Mouse (Mus musculus): Measurements from ENCODE around the gene Styx.
"Not testable (repeated sequence)": the region's sequence is repeated elsewhere in the genome, so short reads cannot be mapped to it uniquely, and the experiment has no call there.

Gene Styx

DNA sequence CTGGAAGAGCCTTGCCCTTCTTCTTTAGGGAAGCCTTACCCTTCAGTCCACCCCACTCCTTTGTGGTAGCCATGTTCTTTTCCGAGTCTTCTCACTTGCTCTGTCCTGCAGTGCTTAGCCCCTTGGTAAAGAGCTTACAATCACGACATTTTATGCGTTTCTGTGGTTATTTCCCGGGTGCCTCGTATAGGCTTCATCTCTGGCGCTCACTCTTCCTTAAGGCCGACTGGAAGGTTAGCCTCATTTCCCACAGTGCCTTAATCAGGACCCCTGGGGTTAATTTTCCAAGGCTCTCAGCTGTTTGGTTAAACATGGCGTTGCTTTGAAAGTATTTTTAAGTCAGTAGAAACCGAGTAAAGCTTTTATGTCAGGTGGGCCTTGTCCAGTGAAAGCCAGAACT lies 88.5 kb downstream of the Styx start:
- no peak for DNase-seq

DNA sequence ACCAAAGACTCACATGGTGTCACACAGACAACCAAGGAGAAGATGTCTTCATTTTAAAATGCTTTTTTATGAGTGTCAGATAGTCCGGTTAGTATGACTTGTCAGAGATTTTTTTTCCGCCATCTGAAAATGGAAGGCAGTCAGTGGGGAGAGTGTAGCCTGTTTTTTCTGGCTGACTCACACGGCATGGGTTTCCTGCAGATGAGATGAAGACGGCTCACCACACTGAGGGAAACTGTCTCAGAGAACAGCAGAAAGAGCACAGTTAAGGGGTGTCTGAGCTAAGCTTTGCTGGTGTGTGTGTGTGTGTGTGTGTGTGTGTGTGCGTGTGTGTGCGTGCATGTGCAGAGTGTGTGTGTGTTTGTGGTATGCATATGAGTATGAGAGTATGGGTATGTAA lies 90.4 kb downstream of the Styx start:
- no peak for DNase-seq

DNA sequence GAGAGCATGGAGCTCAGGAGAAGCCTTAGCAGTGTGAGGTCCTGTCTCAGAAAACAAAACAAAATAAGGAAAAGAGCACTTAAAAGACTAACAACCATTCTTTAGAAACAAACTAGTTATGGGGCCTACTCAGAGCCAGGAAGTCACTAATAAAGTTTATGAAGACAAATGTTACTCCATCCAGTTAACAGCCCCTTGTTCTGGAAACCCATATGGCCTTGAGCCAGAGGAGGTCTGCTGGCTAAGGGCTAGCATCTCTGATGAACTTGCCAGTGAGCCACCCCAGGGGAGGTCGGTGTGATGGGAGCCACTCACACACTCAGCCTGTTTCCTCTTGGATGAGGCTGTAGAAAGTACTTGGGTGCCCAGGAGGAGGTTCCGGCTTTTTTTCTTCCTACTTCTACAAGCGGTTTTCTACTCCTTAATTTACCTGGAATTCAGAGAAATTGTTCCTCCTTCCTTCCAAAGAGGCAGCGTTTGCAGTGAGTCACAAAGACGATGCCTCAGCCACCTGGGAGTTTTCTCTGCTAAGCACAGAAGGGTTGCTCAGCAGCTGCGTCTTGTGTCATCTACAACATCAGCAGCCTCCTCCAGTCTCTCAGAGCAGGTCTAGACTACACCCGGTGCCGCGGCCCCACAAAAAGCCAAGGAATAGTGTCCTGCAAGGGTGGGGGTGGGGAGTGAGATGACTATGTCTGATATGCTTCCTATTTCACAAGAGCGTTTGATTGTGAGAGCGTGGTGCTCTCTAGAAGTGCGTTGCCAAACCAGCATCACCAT lies 92.1 kb downstream of the Styx start:
- DNase-seq: no peak

DNA sequence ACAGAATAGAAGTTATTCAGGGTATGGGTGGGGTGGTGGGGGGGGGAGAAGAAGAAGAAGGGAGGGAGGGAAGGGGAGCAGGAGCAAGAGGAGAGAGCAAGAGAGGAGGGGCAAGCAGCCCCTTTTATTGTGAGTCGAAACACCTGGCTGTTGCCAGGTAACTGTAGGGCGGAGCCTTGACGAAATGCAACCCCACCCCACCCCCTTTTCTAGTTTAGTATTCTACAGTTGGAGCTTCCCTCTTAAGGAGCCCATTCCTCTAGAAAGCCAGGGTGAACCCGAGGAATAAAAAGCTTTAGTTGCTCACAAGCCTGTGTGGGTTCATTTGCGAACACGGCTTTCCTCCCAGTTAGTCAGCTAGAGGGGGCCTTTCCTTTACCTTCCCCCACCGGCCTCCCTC lies 94.0 kb downstream of the Styx start:
- DNase-seq: no peak

DNA sequence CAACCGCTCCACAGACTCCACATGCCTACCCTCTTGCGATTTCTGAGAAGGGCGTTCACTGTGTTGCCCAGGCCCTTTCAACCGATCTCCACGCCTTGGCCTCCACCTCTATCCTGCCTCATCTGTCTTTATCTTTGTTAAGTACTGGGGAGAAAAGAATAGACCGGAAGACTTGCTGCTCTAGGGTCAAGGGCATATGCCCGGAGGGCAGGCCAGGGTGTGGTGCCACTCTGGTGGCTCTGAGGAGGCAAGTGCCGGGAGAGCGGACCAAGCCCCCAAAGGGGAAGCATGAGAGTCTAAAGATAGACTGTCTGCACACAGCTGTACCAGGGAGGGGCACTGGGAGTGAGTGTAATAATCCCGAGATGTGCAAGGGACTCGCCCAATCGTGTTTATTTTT lies 94.6 kb downstream of the Styx start:
- DNase-seq: no peak

DNA sequence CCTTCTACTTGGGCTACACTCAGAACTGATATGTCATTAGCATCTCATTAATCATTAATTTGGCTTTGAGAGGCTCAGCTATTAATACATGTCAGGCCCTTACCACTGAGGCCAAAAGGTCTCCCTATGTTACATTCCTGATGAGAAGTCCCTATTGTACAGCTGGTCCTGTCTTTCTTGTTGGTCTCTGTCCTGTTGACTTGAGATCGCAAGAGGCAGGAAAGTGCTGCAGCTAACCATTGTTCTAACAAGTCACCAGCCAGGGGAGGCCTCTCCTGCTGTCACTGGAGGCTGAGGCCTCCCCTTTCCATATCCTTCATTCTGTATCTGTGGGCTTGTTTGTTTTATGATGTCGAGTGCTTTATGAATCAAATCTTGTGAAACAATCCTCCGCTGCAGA lies 95.9 kb downstream of the Styx start:
- DNase-seq: no peak

DNA sequence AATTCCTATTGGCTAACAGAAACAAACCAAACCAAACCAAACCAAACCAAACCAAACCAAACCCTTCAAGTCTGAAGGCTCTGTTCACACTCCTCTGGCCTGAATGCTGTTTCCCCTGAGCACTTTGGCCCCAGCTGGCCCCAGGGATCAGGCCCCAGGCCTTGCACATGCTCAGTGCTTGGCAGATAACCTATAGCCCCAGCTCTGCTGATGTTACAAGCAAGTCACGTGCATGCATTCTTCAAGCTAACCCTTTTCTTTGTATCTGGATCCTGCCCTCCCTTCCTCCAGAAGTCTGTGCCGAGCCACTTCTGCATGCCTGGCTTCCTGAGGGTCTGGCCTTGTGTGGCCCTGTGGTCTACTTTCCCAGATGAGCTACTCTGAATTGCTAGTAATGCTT lies 100.2 kb downstream of the Styx start:
- no peak for DNase-seq

DNA sequence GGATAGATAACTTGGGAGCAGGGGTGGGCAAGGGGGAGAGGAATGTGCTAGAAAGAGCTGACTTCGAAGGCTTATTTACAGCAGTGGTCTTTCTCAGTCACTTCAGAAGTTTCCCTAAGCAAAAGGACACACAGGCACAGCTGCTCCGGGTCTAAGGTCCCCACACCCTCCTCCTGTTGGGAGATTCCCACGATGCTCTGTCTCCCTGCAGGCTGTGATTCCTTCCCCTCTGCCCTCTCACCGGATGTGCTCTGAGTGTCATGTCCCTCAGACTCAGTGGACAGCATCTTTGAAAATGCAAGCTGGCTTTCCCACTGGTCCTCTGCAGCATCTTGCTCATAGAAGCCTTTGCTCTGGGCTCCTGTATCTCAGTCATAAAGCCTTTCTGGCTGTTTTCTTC lies 101.3 kb downstream of the Styx start:
- DNase-seq: no peak

DNA sequence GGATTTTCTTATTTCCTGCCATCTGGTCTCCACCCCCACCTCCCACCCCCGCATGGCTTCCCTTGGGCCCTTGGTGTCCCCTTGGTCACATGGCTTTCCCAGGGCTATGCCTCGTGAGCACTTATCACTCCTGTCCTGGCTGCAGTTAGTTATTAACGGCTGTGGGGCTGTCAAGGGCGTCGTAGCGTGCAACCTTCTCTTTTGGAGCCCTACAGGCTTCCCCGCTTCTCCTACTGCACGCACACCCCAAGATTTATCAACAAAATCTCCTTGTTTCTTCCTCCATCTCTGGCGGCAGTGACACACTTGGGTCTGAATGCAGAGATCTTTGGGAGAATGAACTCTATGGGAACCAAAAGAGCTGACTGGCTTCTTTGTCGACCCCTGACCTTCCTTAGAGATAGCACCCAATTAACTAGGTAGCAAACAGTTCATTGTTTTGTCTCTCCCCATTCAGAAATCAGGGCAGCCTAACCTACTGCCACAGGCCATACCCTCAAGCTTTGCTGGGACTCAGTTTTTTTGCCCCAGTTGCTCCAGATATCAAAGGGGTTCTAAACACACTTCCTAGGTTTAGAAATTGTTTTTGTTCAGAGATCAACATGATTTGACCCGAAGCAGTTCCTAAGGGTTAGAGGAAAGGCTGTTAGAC lies 102.1 kb downstream of the Styx start:
- DNase-seq: peak; percentile 80 to 88

DNA sequence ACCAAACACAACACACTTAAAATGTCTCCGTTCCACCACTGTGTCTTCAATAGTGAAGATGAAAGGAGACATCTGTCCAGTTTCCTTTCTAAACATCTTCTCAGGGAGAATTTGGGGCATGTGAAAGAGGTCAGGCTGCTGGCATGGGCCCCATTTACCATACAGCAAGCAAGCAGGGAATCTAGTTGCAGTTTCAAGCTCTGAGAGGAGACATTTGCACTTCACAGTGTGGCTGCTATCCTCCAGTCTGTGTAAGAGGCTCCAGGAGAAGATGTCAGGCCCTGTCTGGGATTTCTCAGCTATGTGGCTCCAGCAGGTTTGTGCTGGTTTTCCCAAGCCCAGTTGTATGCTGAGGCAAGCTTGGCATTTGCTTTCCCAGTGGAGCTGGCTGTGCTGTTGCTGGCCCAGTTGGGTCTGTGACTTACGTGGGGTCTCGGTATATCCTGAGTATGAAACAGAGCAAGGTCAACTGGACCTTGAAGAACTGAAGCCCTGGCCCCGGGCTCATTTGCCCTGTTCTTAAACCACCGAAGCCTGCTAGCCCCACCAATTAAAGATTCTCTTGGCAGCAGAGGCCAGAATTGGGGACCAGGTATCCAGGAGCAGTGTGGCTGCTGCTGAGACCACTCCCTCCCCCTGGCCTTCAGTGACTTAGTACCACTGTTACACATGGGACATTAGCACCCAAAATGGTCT lies 102.8 kb downstream of the Styx start:
- peak; percentile 44 to 62 for DNase-seq

DNA sequence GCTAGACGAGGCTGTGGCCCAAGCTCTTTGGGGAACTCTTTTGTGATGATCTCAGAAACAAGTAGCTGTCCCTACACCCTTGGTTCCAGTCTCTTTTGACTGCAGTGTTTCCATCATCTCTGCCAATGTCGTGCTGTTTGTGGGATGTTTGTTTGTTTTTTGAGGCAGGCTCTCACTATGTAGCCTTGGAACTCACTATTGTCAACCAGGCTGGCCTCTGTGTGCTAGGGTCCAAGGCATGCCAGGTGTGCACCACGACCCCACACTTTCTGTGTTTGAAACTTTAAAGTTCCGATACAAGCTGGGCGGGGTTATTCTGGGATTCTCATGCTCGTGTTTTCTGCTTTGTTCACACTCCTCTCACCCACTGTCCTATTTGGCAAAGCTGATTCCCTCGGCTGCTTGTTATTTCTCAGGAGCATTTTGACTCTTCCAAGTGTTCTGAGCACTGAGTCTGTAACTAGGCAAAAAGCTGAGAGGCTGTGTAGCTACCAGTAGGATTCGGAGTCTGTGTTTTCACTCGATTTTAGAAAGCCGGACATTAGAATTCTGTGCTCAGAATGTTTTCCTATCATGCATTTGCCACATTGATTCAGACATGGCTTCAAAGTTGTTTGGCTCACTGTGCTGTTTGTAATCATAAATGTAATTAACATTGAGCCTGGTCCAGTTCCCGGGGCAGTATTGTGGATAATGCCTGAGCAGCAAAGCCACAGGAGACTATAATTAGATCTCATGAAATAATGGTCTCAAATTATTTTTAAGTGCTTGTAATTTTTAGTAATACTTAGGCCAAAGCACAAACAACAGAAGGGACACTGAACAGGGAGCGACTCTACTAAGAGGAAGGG lies 105.0 kb downstream of the Styx start:
- DNase-seq: no peak

DNA sequence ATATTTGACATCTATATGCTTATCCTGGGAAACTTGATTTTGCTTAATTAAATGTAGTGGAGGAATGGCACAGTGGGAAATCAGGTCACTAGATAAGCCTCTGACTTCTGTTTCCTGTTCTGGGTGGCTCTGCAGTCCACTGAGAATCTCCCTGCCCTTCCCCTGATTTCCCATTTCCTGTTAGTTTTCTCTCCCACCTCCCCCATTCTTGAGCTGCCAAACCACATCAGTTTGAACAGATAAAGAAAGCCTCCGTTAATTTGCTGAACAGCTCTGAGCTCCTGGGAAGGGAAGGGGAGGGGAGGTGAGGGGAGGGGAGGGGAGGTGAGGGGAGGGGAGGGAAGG lies 105.6 kb downstream of the Styx start:
- DNase-seq: peak in 1 of 2 experiments; percentile 50

DNA sequence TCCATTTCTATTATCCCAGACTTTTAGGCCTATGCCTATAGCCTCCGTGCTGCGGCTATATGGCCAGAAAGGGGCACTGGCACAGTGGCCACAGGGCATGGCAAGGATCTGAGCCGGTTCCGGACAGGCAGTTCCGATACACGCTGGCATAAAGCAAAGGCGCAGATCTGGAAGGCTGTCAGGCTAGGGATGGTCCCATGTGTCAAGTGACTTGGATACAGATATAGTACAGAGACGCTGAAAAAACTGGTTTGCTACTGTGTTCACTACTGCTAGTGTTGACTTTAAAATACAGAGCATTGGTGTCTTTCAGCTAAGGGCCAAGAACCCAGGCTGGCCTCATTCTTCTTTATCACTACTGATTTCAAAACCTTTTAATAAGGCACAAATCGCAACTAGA lies 106.1 kb downstream of the Styx start:
- DNase-seq: no peak

DNA sequence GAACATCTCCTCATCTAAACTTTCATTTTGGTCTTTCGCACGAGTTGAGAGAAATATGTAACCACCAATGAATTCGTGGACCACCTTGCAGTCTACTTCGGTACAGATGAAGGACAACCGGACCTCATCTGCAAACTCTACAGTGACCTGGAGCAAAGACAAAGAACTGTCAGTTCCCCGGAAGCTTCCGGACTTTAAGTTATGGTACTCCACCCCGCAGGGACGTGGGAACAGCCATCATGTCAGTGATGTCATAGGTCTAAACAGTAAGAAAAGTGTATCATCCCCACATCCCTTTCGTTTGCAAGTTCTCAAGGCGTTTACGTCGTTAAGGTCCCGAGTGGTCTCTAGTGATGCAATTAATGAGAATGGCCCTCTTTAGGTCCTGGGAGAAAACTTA lies 109.0 kb downstream of the Styx start:
- no peak for DNase-seq

DNA sequence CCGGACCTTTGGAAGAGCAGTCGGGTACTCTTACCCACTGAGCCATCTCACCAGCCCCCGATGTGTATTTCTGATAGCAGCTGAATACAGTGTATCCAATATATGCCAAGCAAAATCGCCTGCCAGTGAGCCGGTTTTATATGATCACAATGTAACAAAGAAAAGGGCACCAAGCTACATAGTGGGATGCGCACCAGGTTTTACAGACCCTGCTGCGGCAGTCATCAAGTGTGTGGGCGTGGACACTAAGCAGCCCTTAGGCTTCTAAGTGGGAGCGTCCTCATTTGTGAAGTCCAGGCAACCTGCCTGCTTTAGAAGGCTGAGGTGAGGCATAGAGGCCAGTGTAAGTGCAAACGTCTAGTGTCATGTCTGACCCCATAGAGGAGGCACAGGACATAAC lies 109.6 kb downstream of the Styx start:
- no peak for DNase-seq

DNA sequence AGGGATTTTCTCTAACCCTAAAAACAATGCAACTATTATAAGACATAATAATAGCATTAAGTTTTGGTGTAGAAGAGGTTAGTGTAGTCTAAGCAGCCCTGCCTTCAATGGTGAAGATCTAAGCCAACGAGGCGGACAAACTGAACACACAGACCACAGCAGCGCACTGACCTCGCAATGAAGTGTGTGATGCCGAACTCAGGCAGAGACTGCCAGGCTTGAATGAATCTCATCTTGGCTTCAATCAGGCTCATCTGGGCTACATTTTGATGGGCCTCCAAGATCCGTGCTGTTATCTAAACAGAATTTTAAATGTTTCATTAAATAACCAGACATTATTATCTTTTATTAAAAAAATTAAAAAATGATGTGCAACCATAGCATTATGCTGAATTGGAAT lies 111.1 kb downstream of the Styx start:
- DNase-seq: no peak

DNA sequence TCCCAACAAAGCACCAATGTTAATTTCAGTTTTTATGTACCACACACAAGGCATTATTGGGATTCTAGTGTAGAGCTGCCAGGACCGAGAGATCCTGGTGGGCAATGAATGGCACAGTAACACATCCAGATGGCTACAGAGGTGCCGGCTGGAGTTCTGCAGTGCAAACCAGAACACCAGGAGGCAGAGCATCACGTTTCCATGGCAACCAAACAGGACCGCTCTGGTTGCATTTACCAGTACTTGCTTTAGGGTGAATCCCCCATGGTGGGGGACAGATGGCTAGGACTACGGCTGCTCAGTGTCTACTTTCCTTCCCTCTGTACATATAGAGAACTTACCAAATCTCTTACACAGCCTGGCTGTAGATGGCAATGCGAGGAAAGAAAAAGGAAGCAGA lies 111.5 kb downstream of the Styx start:
- DNase-seq: no peak

DNA sequence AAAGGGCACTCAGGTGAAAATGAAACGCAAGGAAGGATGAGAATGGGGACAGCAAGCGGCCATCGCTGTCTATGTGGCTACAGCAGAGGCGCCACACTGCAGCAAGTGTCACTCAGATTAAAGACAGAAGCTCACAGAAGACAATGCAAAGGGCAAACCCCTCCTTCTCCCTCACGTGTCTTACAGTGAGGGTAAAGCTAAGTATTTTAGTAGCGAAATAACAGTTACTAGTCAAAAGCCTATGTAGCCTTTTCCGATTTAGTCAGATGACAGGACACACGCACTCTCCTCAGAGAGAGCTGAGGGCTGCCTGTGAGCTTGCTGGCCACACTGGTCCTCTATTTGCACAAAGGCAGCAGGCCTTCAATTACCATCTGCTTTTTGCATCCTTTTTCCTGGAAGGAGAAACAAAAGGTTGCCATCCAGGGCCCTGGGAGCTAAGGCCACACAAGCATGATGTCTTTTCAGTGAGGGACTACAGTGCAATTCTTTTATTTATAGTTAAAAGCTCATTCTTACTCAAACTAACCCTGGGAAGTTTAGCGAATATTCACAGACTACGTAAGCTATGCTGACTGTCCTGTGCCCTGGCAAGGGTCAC lies 112.1 kb downstream of the Styx start:
- DNase-seq: no peak

DNA sequence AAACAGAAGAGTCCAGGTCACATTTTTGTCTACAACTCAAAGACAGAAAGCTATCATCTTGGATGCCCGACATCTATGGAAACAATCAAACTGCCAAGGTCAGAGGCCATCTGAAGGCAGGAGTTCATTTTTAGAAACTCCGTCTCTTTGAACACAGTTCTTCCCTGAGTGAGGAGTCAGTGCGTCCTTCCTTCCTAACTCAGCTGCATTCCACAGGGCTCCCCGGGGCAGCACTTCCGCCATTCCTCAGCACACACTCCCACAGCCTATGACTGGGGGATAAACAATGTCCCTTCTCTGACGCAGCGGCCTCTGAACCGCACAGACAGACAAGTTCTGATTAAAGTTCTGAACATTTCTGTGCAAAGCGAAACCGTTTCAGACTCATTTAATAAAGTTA lies 112.7 kb downstream of the Styx start:
- peak; percentile 61 to 70 for DNase-seq

DNA sequence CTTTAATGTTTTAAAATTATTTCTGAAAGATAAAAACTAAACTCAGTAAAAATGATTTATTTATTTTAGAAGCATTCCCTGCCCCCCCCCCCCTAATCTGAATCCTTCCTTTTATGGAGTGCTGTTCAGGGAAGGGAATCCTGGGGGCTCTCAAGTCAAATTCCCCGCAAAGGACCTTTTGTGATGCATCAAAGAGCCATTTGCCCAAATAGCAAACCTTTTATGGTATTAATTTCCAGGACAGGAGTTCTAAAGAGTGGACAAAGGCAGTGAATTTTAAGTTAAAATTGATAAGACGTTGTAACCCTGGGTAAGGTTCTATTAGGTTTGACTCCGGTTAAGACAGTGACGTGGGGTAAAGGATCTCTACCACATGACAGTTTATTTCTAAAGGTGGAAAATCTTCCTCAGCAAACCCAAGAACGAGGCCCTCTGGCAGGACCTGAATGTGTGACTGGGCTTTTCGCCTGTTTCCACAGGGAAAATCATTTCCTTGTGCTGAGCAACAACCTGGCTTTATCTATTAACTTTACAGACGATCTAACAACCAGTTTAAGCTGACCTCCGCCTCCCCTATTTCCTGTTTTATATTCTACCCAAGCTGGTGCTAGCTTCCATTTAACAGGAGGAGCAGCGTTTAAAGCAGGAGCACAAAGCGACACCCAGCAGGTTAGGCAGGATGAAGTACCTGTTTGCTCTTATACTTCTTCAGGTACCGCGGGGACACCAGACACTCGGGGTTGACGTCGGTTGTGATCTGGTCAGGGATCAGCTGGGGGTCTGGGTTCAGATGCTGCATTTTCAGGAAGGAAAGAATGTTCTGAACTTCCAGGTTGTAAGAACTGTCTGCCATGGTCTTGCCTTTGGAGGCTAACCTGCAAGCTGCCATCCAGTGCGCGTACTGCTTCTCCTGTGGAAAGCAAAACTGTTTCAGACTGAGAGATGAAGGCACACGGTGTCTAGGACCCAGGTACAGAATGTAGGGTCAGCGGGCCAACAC lies 113.4 kb downstream of the Styx start:
- DNase-seq: no peak

DNA sequence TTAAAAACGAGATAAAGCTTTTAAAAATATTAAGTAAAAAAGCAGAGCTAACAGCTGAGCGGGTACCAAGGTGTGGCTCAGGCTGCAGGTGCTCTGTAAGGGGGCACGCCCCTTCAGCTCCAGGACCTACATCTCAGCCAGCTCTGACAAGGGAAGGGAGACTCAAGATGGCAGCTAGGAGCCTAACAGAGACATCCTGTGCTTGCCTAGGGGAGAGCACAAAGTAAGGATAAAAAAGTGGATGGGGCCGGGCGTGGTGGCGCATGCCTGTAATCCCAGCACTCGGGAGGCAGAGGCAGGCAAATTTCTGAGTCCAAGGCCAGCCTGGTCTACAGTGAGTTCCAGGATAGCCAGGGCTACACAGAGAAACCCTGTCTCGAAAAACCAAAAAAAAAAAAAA lies 115.5 kb downstream of the Styx start:
- not testable (repeated sequence) for DNase-seq

DNA sequence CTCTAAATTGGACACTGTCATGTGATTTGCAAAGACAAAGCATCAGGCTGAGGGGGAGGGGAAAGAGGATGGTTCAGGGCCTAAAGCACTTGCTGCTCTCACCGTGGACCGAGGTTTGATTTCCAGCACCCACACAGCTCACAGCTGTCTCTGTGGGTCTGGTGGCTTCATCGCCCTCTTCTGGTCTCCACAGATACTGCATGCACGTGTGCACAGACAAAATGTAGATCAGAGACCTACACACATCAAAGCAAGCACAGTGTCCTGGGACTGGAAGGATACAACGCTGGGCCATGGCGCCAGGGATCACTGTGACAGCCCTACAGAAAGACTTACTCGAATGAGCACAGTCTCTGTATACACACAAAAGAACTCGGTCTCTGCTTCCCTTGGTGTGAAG lies 118.6 kb downstream of the Styx start:
- no peak for DNase-seq
